Mouse (Mus musculus) MEL (cell line): ENCODE results near the gene Ndufaf8. TPM values are rescaled to one million over a fixed set of nuclear protein-coding genes. Genes with fewer than 3 reads are reported as not detected.
A peak's percentile ranks its signal among the peaks of the same experiment; 100 is the strongest.

Source experiments
- DNase-seq: peaks from one replicate; pipeline ENCODE4 v3.0.0; 2011; ENCODE audit warnings: low read depth, low spot score
- H3K27ac ChIP-seq: 2 replicates; pipeline ENCODE4 v1.5.1; 2012; ENCODE audit warnings: low read depth, mild to moderate bottlenecking, control low read depth, low read length, moderate library complexity; ENCODE audit not compliant: control insufficient read depth
- H3K27me3 ChIP-seq, 2 experiments: fragments of 150-350 bp in 1 of 2; sonication (generic) in 1 of 2; 2 replicates each; pipeline ENCODE4 v1.6.1; 2012; ENCODE audit warnings: low read length in 2 of 2, mild to moderate bottlenecking in 2 of 2, improper control_type of control experiment in 1 of 2, moderate library complexity in 1 of 2; ENCODE audit not compliant: insufficient read depth in 2 of 2, control insufficient read depth in 1 of 2
- H3K36me3 ChIP-seq, 2 experiments: 2 replicates each; pipeline ENCODE4 v1.6.1; 2012 to 2014; ENCODE audit warnings: low read length in 2 of 2, improper control_type of control experiment in 1 of 2, inconsistent platforms in 1 of 2, mild to moderate bottlenecking in 1 of 2; ENCODE audit not compliant: insufficient read depth in 2 of 2, control insufficient read depth in 1 of 2
- H3K4me1 ChIP-seq, 2 experiments: fragments of 150-350 bp in 1 of 2; sonication (generic) in 1 of 2; 2 replicates each; pipeline ENCODE4 v1.6.1; 2012; ENCODE audit warnings: low read length in 2 of 2, improper control_type of control experiment in 1 of 2, mild to moderate bottlenecking in 1 of 2; ENCODE audit not compliant: insufficient read depth in 2 of 2, control insufficient read depth in 1 of 2
- H3K4me3 ChIP-seq, 2 experiments: fragments of 150-350 bp in 1 of 2; sonication (generic) in 1 of 2; 2 replicates each; pipeline ENCODE4 v1.5.1; 2012; ENCODE audit warnings: low read depth in 2 of 2, low read length in 2 of 2, mild to moderate bottlenecking in 2 of 2, moderate library complexity in 2 of 2, control low read depth in 1 of 2, improper control_type of control experiment in 1 of 2; ENCODE audit not compliant: control insufficient read depth in 1 of 2, insufficient read depth in 1 of 2
- H3K79me2 ChIP-seq: 2 replicates; pipeline ENCODE4 v1.6.1; 2012; ENCODE audit warnings: mild to moderate bottlenecking, low read length, moderate library complexity; ENCODE audit not compliant: control insufficient read depth, poor library complexity, insufficient read depth
- H3K9ac ChIP-seq: 2 replicates; pipeline ENCODE4 v1.6.1; 2012; ENCODE audit warnings: low read depth, mild to moderate bottlenecking, control low read depth, low read length, moderate library complexity; ENCODE audit not compliant: control insufficient read depth, poor library complexity, severe bottlenecking
- H3K9me3 ChIP-seq: fragments of 150-350 bp; sonication (generic); replicated peaks from 2 replicates; pipeline ENCODE4 v1.6.1; 2012; ENCODE audit warnings: mild to moderate bottlenecking, low read length, improper control_type of control experiment, moderate library complexity; ENCODE audit not compliant: insufficient read depth
- BHLHE40 ChIP-seq: IDR thresholded peaks from 2 replicates; pipeline ENCODE4 v1.6.1; 2012; ENCODE audit warnings: low read depth, mild to moderate bottlenecking, inconsistent platforms, low read length, improper control_type of control experiment, borderline replicate concordance
- CHD1 ChIP-seq: IDR thresholded peaks from 2 replicates; pipeline ENCODE4 v1.6.1; 2012; ENCODE audit warnings: low read depth, mild to moderate bottlenecking, inconsistent platforms, low read length, improper control_type of control experiment
- CTCF ChIP-seq, 3 experiments: IDR thresholded peaks in 2 of 3; conservative IDR thresholded peaks in 1 of 3; 2 replicates each; pipeline ENCODE4 v1.5.1; 2011 to 2012; ENCODE audit warnings: low read length in 3 of 3, low read depth in 2 of 3, mild to moderate bottlenecking in 2 of 3, improper control_type of control experiment in 1 of 3, inconsistent platforms in 1 of 3, mixed read lengths in 1 of 3, moderate library complexity in 1 of 3; ENCODE audit not compliant: control insufficient read depth in 1 of 3, insufficient read depth in 1 of 3, poor library complexity in 1 of 3, severe bottlenecking in 1 of 3
- ELF1 ChIP-seq: IDR thresholded peaks from 2 replicates; pipeline ENCODE4 v1.6.1; 2014; ENCODE audit warnings: low read depth, mild to moderate bottlenecking, inconsistent platforms, low read length, improper control_type of control experiment, moderate library complexity
- EP300 ChIP-seq, 2 experiments: IDR thresholded peaks; 2 replicates each; pipeline ENCODE4 v1.6.1; 2011; ENCODE audit warnings: improper control_type of control experiment in 2 of 2, low read length in 2 of 2, low read depth in 1 of 2, mild to moderate bottlenecking in 1 of 2
- ETS1 ChIP-seq: IDR thresholded peaks from 2 replicates; pipeline ENCODE4 v1.6.1; 2012; ENCODE audit warnings: low read depth, mild to moderate bottlenecking, inconsistent platforms, low read length, improper control_type of control experiment, moderate library complexity
- GATA1 ChIP-seq: IDR thresholded peaks from 2 replicates; pipeline ENCODE4 v1.6.1; 2011; ENCODE audit warnings: low read depth, low read length, improper control_type of control experiment
- JUND ChIP-seq: IDR thresholded peaks from 2 replicates; pipeline ENCODE4 v1.6.1; 2011; ENCODE audit warnings: low read depth, mild to moderate bottlenecking, improper control_type of control experiment, low read length
- MAFK ChIP-seq: IDR thresholded peaks from 2 replicates; pipeline ENCODE4 v1.6.1; 2011; ENCODE audit warnings: low read depth, mild to moderate bottlenecking, low read length, improper control_type of control experiment, borderline replicate concordance
- MEF2A ChIP-seq: IDR thresholded peaks from 2 replicates; pipeline ENCODE4 v1.6.1; 2014; ENCODE audit warnings: low read depth, mild to moderate bottlenecking, inconsistent platforms, low read length, improper control_type of control experiment; ENCODE audit not compliant: poor library complexity, insufficient replicate concordance, severe bottlenecking; ENCODE audit errors: extremely low read depth
- MYB ChIP-seq: IDR thresholded peaks from 2 replicates; pipeline ENCODE4 v1.6.1; 2011; ENCODE audit warnings: mild to moderate bottlenecking, low read depth, low read length, improper control_type of control experiment
- NRF1 ChIP-seq: IDR thresholded peaks from 2 replicates; pipeline ENCODE4 v1.6.1; 2014; ENCODE audit warnings: low read depth, mild to moderate bottlenecking, inconsistent platforms, low read length, improper control_type of control experiment, moderate library complexity; ENCODE audit not compliant: poor library complexity, insufficient read depth, severe bottlenecking
- POLR2A ChIP-seq, 2 experiments: IDR thresholded peaks; 2 replicates each; pipeline ENCODE4 v1.6.1; 2011 to 2012; ENCODE audit warnings: low read length in 2 of 2, mild to moderate bottlenecking in 2 of 2, control low read depth in 1 of 2, improper control_type of control experiment in 1 of 2, low read depth in 1 of 2, moderate library complexity in 1 of 2; ENCODE audit not compliant: control insufficient read depth in 1 of 2, insufficient read depth in 1 of 2, poor library complexity in 1 of 2
- POLR2AphosphoS2 ChIP-seq: IDR thresholded peaks from 2 replicates; pipeline ENCODE4 v1.6.1; 2011; ENCODE audit warnings: low read length, improper control_type of control experiment
- POLR2AphosphoS5 ChIP-seq: IDR thresholded peaks from 2 replicates; pipeline ENCODE4 v1.6.1; 2012; ENCODE audit warnings: low read depth, borderline replicate concordance, mild to moderate bottlenecking, inconsistent platforms, low read length, moderate library complexity, mixed read lengths
- SMC3 ChIP-seq: IDR thresholded peaks from 2 replicates; pipeline ENCODE4 v1.6.1; 2011; ENCODE audit warnings: low read depth, low read length, improper control_type of control experiment
- TAL1 ChIP-seq: IDR thresholded peaks from 2 replicates; pipeline ENCODE4 v1.6.1; 2012; ENCODE audit warnings: mild to moderate bottlenecking, inconsistent platforms, low read length, moderate library complexity, mixed read lengths
- TBP ChIP-seq: IDR thresholded peaks from 2 replicates; pipeline ENCODE4 v1.8.0; 2011; ENCODE audit warnings: low read depth, low read length, improper control_type of control experiment
- USF1 ChIP-seq: IDR thresholded peaks from 2 replicates; pipeline ENCODE4 v1.6.1; 2014; ENCODE audit warnings: low read depth, mild to moderate bottlenecking, inconsistent platforms, low read length, improper control_type of control experiment, moderate library complexity
- ZNF384 ChIP-seq: IDR thresholded peaks from 2 replicates; pipeline ENCODE4 v1.6.1; 2012; ENCODE audit warnings: low read depth, mild to moderate bottlenecking, inconsistent platforms, low read length, improper control_type of control experiment
- polyA plus RNA-seq, 2 experiments: library from polyadenylated mRNA; stranded (reverse) in 1 of 2; unstranded in 1 of 2; fragments of >175 nt in 1 of 2; fragments of >200 nt in 1 of 2; gene quantifications; 2 replicates each; pipeline versions ENCODE4 v1.2.1 to v1.2.4; 2012; ENCODE audit warnings: low replicate concordance in 2 of 2, low read depth in 1 of 2; ENCODE audit not compliant: insufficient read length in 2 of 2, insufficient read depth in 1 of 2, missing spikeins in 1 of 2
- total RNA-seq: library from RNA; depleted of rRNA; stranded (reverse); fragments of 300-350 nt; gene quantifications from 2 replicates; pipeline ENCODE4 v1.2.3, GENCODE M21; 2012

Gene Ndufaf8
- total and polyA plus RNA-seq, 3 experiments: 77.6 to 120 TPM; not detected in 1

DNA sequence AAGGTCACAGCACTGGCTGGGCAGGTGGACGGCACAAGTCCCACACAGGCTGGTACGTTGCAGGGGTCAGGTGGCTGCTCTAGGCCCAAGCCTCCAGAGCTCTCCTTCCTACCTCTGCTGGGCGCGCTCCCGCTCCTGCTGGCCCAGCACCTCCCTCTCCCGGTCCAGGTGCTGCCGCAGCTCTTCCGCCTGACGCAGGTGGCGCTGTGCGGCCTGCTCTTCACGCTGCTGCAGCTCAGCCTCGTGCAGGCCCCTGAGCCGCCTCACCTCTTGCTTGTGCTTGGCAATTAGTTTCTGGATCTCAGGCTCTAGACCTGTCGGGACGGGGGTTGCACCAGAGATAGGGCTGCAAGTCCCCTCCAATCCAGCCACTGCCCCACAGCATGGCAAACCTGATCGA lies 30.9 kb upstream of the Ndufaf8 start:
- H3K27ac ChIP-seq: no peak overlapping the region
- H3K4me1 ChIP-seq: no peaks in the 10 kb centered on the region; a peak in 1 of 4 replicates
- no peaks in the 10 kb centered on the region for H3K36me3 ChIP-seq
- TF ChIP-seq CTCF (IDR thresholded peaks at IDR 0.05 in 2 of 3, conservative IDR thresholded peaks at IDR 0.05 in 1 of 3; ENCODE audit: control insufficient read depth in 1 of 3, insufficient read depth in 1 of 3, low read depth in 2 of 3, low read length in 3 of 3, poor library complexity in 1 of 3, severe bottlenecking in 1 of 3) (peak in 1 of 3 experiments; percentile 39; a peak in 2 of 6 replicates), MAFK (no peak)
- no peaks in the 10 kb centered on the region for H3K79me2 ChIP-seq
- no peaks in the 10 kb centered on the region for H3K27me3 ChIP-seq
- no peak for DNase-seq
- H3K4me3 ChIP-seq: no peak overlapping the region
- H3K9me3 ChIP-seq: no peaks in the 10 kb centered on the region
- H3K9ac ChIP-seq: no peak overlapping the region

DNA sequence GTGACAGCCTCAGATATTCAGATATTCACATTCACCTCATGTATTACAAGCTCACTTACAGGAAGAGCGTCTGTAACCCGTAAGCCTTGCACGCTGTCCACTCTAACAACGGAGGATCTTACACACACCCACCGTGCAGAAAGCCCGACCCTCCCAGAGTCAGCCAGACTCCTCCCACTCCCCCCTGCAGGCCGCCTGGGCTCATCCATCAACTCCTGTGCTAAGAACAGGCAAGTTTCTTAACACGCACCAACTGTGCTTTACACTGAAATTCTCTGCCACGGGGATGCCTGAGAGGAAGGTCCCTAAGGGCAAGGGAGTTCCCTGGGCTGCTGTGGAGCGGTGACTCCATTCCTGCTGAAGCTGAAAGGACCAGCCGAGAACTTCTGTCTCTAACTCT lies 29.5 kb upstream of the Ndufaf8 start:
- no peak overlapping the region for H3K4me3 ChIP-seq
- no peak for TF ChIP-seq ELF1
- TF ChIP-seq POLR2AphosphoS2: no peak
- TF ChIP-seq MYB: no peak
- no peak for TF ChIP-seq ZNF384
- TF ChIP-seq BHLHE40: no peak
- TF ChIP-seq ETS1: no peak
- no peak for TF ChIP-seq MEF2A
- TF ChIP-seq MAFK: no peak
- no peak for TF ChIP-seq USF1
- no peak for TF ChIP-seq TBP
- no peak for TF ChIP-seq NRF1
- TF ChIP-seq TAL1: no peak
- no peak for TF ChIP-seq EP300 (IDR thresholded peaks at IDR 0.05; ENCODE audit: low read depth in 1 of 2, low read length in 2 of 2)
- TF ChIP-seq SMC3: no peak
- no peak for TF ChIP-seq JUND
- no peak for TF ChIP-seq GATA1
- no peak for TF ChIP-seq POLR2A (IDR thresholded peaks at IDR 0.05; ENCODE audit: control insufficient read depth in 1 of 2, insufficient read depth in 1 of 2, low read depth in 1 of 2, low read length in 2 of 2, poor library complexity in 1 of 2)
- TF ChIP-seq POLR2AphosphoS5: no peak
- no peak for TF ChIP-seq CHD1
- H3K9me3 ChIP-seq: no peaks in the 10 kb centered on the region
- no peak overlapping the region for H3K9ac ChIP-seq
- DNase-seq: no peak
- H3K79me2 ChIP-seq: no peaks in the 10 kb centered on the region
- H3K4me1 ChIP-seq: no peaks in the 10 kb centered on the region; a peak in 1 of 4 replicates
- no peak overlapping the region for H3K27ac ChIP-seq
- no peaks in the 10 kb centered on the region for H3K27me3 ChIP-seq
- no peaks in the 10 kb centered on the region for H3K36me3 ChIP-seq
